Mouse (Mus musculus): Measurements from ENCODE around the gene Gna11.

Gene Gna11

DNA sequence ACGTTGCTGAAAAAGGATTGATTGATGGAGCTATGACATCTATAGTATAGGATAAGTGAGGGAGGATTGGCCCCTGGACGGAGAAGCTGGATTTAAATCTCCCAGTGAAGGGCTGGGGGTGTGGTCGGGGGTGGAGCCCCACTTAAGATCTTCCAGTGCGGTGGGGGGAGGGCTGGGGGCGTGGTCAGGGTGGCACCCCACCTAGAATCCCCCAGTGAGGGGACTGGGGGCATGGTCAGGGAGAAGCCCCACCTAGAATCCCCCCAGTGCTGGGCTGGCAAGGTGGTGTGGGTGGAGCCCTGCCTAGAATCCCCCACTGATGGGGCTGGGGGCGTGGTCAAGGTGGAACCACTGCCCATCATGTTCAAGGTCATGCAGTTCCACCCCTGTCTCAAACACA is 37.9 kb downstream of the Gna11 start:
- DNase-seq (ENCODE audit: low read depth, low spot score) = no peak

DNA sequence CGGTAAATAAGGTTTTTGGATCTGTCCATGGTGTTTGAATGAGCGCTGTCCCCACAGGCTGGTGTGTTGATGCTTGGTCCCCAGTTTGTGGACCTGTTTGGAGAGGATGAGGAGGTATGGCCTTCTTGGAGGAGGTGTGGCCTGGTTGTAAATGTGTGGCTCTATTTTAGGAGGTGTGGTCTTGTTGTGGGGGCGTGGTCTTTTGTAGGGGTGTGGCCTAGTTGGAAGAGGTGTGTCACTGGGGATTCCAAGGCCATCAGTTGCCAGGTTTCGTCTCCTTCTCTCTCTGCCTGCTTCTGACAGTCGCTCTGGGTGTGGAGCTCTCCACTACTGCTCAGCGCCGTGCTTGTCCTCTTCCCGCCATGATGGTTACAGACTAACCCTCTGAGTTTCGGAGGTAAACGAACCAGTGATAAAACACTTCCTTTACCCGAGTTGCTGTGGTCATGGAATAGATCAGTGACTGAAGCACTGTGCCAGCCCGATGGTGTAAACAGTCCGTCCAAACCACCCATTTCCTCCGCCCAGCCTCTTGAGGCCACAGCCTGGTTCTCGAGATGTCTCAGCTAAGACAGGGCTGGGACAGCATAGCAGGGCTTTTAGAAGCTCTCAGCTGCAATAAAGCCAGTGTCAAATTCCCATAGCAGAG is 39.9 kb downstream of the Gna11 start:
- DNase-seq (ENCODE audit: low read depth, low spot score) = no peak

DNA sequence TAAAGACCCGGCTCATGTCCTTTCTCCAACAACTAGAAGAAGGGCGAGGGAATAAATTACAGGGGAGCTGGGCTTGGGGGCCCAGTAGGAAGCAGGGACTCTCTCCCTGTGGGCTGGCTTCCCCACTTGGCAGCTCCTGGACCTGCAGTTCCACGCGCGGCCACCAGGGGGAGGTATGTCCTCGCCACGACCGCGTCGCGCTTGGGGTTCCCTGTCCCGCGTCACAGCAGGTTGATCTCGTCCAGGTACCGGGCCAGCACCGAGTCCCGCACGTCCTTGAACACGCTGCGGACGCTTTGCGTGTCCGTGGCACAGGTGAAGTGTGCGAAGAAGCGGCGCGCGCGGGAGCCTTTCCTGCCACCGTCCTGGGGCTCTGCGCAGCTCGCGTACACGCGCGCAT is 42.3 kb downstream of the Gna11 start:
- DNase-seq (ENCODE audit: low read depth, low spot score) = peak; percentile 77

DNA sequence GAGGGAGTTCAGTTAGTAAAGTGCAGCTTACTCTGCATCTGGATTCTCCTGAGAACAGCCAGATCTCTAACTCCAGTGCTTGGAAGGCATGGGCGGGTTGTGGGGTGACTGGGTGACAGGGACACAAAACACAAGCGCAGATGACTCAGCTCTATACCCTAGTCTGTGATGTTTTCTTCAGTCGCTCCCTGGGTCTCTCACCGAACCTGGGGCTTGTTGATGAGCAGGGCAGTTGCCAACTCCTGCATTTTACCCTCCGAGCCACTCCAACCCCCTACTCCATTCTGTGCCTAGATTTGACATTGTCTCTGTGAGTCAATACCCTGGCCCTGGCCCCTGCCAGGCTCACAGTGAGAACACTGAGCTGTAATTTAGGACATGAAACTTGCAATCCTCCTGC is 43.1 kb downstream of the Gna11 start:
- no peak for DNase-seq (ENCODE audit: low read depth, low spot score)

- no peak for DNase-seq (ENCODE audit: low read depth, low spot score)
Measured at GRCm38 (mm10) chr10:81500032-81500431, 45.0 kb downstream of the Gna11 start, which contains the start of gene S1pr4. Gene S1pr4 (minus strand): TSS chr10:81500132.

- DNase-seq (ENCODE audit: low read depth, low spot score) = no peak
Measured at GRCm38 (mm10) chr10:81499250-81499901, 45.6 kb downstream of the Gna11 start.

DNA sequence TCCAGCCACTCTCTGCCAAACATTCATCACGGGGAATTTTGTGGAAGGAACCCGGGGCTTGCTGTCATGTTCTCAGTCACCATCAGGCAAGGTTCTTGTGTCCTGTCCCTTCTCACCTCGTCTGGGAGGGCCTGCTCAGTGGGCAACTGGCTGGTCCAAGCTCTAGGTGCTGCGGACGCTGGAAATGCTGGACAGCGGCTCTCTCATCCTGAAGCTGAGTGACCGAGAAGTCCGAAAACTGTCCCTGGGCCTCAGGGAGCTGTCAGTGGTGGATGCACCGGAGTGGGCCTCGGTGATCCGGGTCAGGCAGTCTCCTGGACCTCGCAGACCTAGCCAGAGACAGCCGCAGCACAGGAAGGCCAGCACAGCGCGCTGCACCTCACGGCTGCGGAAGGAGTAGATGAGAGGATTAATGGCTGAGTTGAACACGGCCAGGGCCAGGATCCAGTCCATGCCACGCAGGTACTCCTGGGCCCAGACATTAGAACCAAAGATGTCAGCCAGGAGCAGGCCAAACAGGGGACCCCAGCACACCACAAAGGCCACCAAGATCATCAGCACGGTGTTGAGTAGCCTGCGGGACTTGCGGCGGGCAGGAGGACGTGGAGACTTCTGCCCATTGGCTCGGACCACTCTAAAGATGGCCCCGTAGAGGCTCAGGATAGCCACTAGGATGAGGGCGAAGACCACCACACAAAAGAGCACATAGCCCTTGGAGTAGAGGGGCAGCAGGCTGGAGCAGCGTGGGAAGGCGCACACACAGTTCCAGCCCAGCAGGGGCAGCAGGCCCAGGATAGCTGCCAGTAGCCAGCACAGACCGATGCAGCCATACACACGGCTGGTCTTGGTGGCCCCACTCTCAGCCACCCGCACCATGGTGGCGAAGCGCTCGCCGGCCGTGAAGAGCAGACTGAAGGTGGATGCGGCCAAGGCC is 46.4 kb downstream of the Gna11 start:
- no peak for DNase-seq (ENCODE audit: low read depth, low spot score)

GRCm38 (mm10) chr10:81497401-81498270 is 47.4 kb downstream of the Gna11 start:
- no peak for DNase-seq (ENCODE audit: low read depth, low spot score)

DNA sequence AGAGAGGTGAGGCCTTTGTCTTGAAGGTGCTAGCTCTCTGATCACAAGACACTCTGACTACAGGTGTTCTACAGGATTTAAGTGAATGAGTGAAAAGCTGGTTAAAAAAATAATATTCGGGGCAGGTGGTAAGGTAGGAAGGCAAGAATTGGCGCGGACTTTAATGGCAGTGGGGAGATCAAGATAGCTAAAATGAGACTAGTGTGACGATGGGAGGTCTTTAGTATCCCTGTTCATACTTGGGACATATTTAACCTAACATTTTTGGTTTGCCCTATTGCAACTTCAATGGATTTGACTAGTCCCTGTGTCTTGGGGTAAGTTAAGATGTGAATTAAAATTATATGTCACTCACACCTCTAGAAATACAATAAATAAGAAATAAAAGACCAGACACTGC is 48.0 kb downstream of the Gna11 start:
- DNase-seq (ENCODE audit: low read depth, low spot score) = no peak

GRCm38 (mm10) chr10:81496264-81496901 is 48.6 kb downstream of the Gna11 start, which contains the start of gene Ncln:
Gene Ncln (minus strand): TSS chr10:81496392.
- peak; percentile 94 for DNase-seq (ENCODE audit: low read depth, low spot score)

DNA sequence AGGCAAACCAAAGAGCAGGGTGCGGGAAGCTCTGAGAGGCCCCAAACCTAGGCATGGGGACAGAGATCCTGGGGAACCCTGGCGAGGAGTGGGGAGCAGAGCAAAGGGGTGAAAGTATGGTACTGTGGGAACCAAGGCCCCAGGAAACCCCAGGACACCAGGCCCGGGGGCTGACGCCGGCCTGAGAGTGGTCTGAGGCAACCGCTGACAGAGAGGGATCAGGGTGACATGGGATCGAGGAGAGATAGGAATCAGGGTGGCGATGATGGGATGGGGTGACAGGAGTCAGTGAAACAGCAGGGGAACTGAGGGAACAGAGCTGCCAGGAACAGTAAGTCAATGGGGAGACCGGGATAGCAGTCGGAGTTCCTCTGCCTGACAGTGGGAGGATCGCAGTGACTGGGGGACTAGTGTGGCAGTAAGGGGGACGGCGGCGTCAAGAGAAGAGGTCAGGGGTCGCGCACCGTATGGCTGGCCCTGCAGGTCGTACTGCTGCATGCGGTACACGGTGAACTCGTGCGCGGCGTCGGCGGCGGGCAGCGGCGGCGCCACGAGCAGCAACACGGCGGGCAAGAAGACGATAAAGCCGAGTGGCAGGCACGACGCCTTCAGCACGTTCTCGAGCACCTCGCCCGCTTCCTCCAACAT is 49.2 kb downstream of the Gna11 start:
- DNase-seq (ENCODE audit: low read depth, low spot score) = no peak

DNA sequence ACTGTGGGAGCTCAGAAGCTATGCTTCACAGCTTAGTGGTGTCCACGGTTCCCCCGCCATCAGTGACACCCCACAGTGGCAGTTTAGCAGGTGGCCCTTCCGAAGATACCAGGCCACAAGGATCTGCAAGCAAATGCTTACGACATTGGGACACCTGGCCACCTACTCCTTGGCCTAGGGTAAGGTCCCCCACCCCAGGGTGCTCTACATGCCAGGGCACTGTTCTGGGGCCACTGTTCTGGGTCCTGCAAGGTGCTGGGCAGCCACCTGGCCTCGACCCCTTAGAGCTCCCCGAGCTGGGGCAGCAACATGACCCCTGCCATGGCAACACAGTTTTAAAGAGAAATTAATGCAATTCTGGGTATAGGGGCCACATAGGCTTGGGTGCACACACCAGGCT is 49.8 kb downstream of the Gna11 start:
- DNase-seq (ENCODE audit: low read depth, low spot score) = no peak

DNA sequence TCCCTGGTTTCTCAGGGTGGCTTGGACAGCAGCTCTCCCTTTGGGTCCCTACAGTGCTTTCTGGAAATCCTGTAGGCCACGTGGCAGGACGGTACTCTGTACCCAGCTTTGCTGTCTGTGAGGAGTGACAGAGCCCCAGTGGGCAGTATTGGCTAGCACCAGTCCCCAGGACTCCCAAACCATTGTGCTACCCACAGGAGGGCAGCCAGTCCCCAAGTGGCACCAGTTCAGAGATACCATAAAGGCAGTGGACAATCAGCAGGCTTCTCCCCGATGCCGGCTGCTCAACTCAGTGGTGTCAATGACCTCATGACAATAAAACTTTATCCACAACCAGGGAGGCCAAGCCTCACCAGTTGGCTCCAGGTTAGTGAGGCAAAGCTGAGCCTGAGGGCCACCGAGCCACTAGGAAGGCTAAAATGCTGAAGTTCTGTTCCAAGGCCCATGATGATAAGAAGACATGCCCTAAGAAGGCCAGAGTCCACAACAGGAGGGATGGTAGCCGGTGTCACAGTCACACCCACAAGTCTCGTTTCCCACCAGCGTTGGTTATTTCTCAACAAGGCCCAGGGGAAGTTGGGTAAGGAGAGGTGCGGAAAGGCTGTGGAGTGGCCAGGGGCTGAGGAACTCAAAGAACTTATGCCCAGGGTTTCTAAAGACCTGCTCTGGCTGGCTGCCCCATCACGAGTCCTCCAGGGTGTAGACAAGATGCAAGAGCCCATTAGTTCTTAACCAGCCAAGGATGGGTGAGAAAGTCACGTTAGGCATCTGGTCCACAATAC is 50.5 kb downstream of the Gna11 start:
- DNase-seq (ENCODE audit: low read depth, low spot score) = no peak

DNA sequence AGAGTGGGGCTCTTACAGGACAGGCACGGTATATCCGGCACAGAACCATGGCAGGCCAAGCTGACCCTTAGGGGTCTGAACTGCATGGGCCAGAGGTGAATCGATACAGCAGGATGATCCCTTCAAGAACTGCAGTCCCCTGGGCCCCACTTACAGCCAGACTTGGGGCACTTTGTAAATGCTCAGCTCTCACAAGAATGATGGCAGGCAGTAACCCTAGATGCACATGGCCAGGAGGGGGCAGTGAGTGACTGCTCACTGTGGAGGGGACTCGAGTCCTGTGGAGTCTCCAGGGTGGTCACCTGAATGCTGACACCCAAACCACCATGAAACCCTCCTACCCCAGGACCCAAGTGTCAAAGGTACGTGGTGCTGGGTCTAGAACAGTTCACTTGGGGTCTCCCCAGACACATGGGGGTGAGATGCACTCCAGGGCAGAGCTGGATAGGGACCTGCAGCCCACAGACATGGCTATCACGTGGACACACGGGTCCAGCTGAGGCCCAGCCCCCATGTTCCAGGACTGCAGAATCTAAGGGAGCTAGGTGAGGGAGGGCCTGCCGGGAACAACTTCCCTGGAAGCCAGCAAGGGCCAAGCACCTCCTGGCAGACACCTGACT is 51.3 kb downstream of the Gna11 start:
- DNase-seq (ENCODE audit: low read depth, low spot score) = no peak

GRCm38 (mm10) chr10:81492606-81493240 is 52.3 kb downstream of the Gna11 start:
- no peak for DNase-seq (ENCODE audit: low read depth, low spot score)

GRCm38 (mm10) chr10:81491018-81491417 is 54.0 kb downstream of the Gna11 start:
- no peak for DNase-seq (ENCODE audit: low read depth, low spot score)

- no peak for DNase-seq (ENCODE audit: low read depth, low spot score)
Measured at GRCm38 (mm10) chr10:81489941-81490340, 55.0 kb downstream of the Gna11 start.

DNA sequence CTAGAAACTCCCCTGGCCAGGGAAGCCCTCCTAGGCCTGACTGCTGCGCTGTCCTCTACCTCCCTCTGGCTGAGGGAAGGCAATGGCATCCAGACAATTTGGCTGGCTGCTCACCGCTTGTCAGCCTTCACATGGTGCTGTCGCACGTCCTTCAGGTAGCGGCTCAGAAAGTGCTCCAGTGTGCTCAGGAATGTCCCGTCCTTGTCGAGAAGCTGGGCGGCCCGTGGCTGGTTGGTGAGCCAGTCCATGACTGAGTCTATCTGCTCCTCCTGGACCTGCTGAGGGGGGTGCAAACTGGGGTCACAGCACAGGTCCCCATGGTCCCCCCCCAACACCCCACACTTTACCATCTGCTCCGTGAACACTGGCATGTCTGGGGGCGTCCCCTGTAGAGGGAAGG is 56.9 kb downstream of the Gna11 start:
- DNase-seq (ENCODE audit: low read depth, low spot score) = no peak

DNA sequence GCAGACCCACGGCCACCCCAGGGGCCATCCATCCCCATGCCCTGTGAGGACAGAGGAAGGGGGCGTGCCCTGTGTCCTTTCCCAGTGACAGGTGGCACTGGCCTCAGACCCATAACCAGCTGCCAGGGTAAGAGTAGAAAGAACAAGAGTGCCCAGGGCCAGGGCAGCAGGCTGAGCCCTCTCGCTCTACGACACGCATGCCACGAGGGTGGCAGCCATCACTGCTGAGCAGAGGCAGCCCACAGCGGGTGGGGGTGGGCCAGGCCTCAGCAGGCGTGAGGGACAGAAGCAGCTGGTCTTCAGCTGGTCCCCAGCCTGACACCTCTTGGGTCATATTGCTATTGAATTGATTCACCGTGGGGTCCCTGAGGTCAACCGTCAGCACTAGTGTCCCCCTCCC is 58.5 kb downstream of the Gna11 start:
- no peak for DNase-seq (ENCODE audit: low read depth, low spot score)
